Mouse (Mus musculus) induced T-regulatory cell, adult 2 months (primary cell): ENCODE results near the gene Rubcnl.
A peak's percentile ranks its signal among the peaks of the same experiment; 100 is the strongest.

Experiments used
- DNase-seq: peaks from one replicate; pipeline ENCODE4 v3.0.0-alpha.2; 2012; ENCODE audit warnings: low read depth

Gene Rubcnl

GRCm38 (mm10) chr14:75017877-75018825, 2.3 kb downstream of the Rubcnl start:
- peak; percentile 24 for DNase-seq

GRCm38 (mm10) chr14:75018829-75019228, 3.0 kb downstream of the Rubcnl start:
- DNase-seq: peak; percentile 33

GRCm38 (mm10) chr14:75020581-75021253, 4.9 kb downstream of the Rubcnl start:
- DNase-seq: no peak

GRCm38 (mm10) chr14:75022522-75022921, 6.7 kb downstream of the Rubcnl start:
- no peak for DNase-seq

- no peak for DNase-seq
These were observed 9.2 kb downstream of the Rubcnl start for GRCm38 (mm10) chr14:75024793-75025710.

DNA sequence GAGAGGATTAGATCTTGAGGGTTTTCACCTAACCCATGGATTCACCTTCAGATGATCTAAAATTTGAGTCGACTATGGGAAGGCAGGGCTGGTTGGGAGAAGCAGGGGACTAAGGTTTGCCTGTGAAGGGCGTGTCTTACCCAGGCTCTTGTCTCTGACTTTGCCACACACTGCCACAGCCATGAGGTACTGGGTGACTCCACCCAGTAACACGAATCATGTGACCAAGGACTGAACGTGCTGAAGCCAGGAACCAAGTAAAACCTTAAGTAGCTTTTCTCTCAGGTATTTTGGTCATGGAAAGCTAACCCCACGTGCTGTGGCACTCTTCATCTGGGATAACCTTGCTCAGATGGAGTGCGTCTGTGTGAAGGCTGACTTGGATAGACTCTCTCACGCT, 14.9 kb downstream of the Rubcnl start:
- DNase-seq: no peak

- no peak for DNase-seq
These were observed 16.3 kb downstream of the Rubcnl start for GRCm38 (mm10) chr14:75031999-75032575.

GRCm38 (mm10) chr14:75032742-75033141, 16.9 kb downstream of the Rubcnl start:
- DNase-seq: no peak

DNA sequence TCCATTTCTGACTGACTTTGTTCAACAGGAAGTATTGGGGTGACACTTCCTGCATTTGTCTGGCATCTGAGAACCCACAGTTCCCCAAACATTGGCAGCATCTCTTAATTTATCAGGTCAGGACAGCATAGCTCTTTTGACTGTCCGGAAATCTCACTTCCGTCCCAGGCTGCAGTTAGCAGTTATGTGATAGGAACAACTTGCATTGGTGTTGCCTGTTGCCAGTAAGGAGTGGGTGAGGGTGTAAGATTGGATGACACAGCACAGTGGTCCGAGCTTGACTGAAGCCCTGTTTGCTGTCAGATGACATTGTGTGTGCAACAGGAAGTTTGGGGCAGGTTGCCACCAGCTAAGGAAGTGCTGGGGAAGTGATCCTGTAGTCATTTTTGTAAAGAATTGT, 18.4 kb downstream of the Rubcnl start:
- DNase-seq: peak; percentile 60

DNA sequence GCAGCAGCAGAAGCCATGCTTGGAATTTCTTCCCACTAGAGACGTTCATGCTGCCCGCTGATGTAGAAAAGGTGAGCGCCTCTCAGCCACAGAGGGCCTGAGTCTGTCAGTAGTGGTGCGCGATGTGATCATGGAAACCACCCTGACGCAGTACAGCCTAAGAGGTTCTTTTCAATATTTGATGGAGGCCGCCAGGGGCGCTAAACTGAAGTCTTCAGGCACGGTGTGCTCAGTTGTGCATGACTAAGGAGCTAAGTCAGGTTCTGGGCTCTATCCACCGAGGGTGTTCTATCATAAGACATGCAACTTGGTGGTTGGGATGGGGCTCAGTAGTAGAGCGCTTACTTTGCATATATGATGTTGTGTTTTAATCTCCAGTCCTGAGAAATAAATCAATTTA, 19.6 kb downstream of the Rubcnl start:
- DNase-seq: no peak

GRCm38 (mm10) chr14:75045184-75045583, 29.4 kb downstream of the Rubcnl start:
- peak; percentile 59 for DNase-seq

GRCm38 (mm10) chr14:75052451-75052850, 36.6 kb downstream of the Rubcnl start:
- peak; percentile 57 for DNase-seq

GRCm38 (mm10) chr14:75054455-75055343, 38.9 kb downstream of the Rubcnl start:
- no peak for DNase-seq

DNA sequence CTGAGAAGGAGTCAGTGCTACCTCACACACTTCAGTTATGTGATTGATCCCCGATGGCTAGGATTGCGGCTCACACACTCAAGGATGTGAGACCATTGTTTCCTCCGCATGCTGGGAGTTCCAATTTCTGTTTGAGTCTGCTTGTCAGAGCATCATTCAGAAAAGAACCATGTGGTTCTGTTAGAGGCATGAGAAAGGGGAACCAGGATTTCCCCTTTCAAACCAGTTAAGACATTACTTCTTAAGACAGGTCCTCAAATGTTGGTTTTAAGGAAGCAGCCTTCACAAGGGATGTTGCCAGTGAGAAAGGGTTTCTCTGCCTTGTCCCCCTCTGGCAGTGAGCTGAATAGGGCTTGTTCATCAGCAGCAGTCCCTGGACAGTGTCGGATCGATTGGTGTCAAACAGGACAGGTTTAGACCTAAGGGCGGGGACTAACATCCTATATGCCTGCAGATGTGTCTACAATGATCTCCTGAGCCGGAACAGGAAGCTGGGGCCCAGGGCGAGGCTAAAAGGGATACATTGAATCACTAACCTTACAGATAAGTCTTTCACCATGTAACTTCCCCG, 41.1 kb downstream of the Rubcnl start:
- DNase-seq: peak; percentile 76

DNA sequence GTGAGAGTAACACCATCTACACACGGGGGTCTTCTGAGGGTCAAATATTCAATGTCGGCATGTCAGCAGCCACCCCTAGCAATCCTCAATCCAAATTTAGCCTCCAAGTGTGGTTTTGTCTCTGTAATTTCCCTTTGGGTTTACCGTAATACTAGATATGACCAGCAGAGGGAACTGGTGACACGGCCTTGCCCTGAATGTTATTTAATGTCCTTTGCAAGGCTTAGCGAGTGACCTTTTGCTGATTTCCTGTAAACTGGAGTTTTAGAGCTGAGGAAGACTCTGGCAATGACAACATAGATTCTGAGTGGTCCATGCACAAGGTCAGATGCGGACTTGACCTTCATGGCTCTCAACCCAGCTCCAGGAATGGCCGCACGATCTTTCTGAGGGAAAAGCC, 44.7 kb downstream of the Rubcnl start:
- peak; percentile 88 for DNase-seq

DNA sequence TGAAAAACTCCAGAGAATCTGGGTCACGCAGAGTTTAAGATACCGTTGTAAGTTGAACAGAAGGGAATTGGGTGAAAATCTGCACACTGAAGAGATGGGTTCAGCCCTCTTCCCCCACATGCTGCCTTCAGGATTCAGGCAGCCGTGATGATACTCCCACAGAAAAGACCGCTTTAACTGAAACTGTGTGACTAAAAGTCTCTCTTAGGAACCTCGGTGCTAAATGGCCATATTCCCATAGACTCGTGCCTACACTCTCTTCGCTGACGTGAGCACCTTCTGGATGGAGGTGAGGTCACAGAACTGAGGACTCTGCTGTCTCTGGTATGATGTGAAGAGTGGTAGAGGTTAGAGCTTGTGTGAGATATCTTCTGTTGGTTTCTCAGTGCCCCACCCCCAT, 48.1 kb downstream of the Rubcnl start:
- DNase-seq: no peak

DNA sequence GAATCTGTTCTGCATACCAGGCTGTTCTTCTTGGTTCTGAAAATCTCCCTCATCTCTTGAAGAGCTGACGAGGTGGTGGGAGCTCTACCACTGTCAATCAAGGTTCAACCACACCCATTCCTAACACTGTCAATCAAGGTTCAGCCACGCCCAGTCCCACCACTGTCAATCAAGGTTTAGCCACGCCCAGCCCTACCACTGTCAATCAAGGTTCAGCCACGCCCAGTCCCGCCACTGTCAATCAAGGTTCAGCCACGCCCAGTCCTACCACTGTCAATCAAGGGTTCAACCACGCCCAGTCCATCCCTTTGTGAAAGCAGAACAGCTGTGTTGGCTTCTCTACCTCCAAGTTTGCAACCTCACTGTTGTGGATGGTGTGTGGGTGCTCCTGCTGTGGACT, 48.7 kb downstream of the Rubcnl start:
- peak; percentile 69 for DNase-seq

DNA sequence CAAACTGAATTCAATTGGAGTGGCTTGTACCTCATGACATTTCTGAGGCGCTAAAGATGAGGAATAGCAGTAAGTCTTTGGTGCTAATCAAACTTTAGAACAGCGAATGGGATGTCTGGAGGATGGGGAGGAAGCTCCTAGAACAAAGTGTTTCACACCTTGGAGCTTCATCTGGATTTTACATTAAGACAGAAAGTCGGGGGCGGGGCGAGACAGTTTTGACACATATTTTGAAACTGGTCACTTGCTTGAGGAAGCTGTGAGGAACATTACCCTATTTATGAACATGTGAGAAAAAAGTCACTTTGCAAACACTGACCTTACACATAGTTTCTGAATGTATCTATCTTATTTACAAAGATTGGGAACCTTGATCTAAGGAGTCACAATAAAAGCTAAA, 49.4 kb downstream of the Rubcnl start:
- no peak for DNase-seq

DNA sequence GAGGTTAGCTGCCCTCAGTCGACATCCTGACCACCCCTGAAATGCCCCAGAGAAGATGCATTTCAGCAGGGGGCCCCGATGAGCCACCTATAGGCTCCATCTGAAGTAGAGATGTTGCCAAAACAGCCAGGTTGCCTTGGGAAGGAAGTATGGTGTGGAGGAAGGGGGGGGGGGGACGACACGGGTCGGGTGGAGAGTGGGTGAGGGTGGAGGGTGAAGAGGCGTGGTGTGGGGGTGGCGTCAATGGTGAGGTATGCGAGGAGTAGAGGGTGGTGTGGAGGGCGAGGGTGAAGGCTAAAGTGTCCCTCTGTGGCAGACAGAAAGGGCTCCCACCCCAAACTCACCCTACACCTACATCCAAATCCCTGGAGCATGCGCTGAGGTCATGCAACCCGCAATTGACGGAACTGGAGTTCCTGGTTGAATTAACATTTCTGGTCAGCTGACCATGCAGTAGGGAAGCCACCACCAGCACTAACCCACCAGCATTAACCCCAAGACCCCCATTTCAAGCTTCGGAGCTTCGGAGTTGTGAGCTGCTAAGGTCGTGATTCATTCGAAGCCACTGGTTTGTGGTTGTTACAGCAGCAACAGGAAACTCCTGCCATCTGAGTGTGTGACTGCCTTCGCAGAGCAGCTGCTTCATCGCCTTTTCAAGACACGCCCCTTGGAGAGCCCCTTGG, 52.7 kb downstream of the Rubcnl start:
- peak; percentile 88 for DNase-seq
